Mouse (Mus musculus) adrenal gland (tissue): ENCODE data around the gene Endog.

Experiments used
- intact Hi-C: fragments of 180-260 bp; cut with DNase I; formaldehyde crosslinking; loops from one replicate; pipeline ENCODE4 v1.15.1; 2025

The Endog gene

DNA sequence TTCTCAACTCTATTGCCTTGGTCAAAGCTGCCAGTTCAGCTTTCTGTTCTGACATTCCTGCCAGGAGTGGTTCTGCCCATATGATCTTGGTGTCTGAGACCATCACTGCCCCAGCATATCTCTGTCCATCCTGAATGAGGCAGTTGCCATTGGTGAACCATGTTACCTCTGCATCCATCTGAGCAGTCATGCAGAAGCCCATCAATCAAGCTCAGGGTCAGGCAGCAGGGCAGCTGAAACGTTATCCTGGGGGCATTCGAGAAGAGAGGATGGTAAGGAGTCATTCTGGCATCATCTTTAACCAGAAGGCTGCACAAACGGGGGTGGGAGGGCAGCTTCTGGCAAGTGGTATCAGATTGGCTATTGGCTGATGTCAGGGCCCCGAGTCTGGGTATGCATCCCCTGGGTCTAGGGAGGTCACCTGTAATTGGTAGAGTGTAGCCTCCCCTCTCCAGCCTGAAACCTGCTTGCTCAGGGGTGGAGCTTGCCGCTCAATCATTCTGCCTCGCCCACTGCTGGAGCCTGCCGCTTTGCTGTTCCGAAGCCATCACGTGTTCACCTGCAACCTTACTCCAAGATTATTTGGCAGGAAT, 6.9 kb upstream of the Endog start:
- intact Hi-C loops, result loop anchor here (5.0 kb wide), 1 partner anchor 37 kb away; no protein-coding TSS in a partner anchor

DNA sequence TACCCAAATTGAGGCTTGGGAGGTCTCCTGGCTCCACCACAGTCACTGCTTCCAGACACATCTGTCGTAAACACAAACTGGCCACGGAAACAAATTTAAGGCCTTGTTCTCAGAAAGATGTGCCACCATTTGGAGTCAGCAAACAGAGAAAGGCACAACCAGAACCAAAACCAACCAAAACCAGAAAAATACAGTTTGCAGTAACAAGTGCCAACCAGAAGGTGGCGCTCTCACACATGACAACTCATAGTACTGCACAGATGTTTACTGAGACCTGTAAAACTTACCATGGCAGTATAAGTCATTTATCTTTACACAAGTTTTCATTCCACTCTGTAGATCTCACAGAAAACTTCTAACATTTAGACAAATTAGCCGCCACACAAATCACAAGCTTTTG, 4.6 kb upstream of the Endog start:
- intact Hi-C loops, result no loop called here

GRCm38 (mm10) chr2:30171997-30172382, 697 bp downstream of the Endog start:
- intact Hi-C loops, result loop anchor here (10.0 kb wide), 1 partner anchor 63 kb away; the partner anchor contains the start of gene Lrrc8a

DNA sequence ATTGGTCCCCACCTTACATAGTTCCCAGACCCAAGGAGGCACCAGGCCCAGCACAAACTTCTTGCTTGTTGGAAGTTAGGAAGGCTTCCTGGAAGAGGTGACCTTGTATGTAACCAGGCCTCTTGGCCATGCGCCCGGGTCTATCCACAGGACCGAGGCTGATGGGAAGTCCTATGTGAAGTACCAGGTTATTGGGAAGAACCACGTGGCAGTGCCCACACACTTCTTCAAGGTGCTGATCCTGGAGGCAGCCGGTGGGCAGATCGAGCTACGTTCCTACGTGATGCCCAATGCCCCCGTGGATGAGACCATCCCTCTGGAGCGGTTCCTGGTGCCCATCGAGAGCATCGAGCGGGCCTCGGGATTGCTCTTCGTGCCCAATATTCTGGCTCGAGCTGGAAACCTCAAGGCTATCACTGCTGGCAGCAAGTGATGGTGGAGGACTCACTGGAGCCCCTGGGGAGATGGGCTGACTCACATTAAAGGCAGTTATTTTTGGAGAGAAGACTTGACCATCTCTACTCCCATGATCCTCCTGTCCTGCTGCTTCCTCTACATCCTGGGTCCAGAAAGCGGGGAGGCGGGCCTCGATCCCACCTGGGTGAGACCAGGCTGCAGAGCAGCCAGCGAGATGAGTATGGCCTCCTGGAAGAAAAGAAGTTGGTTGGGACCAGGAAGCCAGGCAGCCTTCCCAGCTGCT, 2.4 kb downstream of the Endog start:
- intact Hi-C loops, result loop anchor here (10.0 kb wide), 1 partner anchor 61 kb away; the partner anchor contains the start of gene Lrrc8a

- intact Hi-C loops, result loop anchor here (5.0 to 10.0 kb wide), 2 partner anchors 59 to 96 kb away; partner anchors contain the start of gene Lrrc8a
Observed at GRCm38 (mm10) chr2:30175897-30176296, 4.6 kb downstream of the Endog start.

DNA sequence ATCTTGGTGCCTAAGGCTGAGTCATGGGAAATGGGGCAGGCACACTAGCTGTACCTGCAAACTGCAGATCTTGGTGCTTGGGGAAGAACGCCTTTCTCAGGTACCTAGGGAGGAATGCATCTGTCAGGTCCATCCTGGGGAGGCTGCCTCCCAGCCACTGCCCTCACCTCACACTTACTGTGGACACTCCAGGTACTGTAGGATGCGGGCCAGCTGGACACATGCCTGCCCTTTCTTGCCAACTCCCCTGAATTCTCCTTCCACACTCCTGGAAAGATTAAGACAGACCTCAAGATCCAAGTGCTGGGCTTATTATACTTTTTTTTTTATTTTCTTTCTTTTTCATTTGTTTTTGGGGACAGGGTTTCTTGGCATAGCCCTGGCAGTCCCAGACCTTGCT, 5.3 kb downstream of the Endog start:
- intact Hi-C loops, result loop anchor here (5.0 to 10.0 kb wide), 2 partner anchors 58 to 96 kb away; partner anchors contain the start of gene Lrrc8a

GRCm38 (mm10) chr2:30177700-30178675, 6.7 kb downstream of the Endog start, which contains the start of gene Spout1:
Spout1 (minus strand) TSS chr2:30178459.
- intact Hi-C loops, result loop anchor here (5.0 to 10.0 kb wide), 2 partner anchors 57 to 94 kb away; partner anchors contain the start of gene Lrrc8a

GRCm38 (mm10) chr2:30178711-30179110, 7.4 kb downstream of the Endog start:
- intact Hi-C loops, result loop anchor here (5.0 to 10.0 kb wide), 2 partner anchors 56 to 94 kb away; partner anchors contain the start of gene Lrrc8a

DNA sequence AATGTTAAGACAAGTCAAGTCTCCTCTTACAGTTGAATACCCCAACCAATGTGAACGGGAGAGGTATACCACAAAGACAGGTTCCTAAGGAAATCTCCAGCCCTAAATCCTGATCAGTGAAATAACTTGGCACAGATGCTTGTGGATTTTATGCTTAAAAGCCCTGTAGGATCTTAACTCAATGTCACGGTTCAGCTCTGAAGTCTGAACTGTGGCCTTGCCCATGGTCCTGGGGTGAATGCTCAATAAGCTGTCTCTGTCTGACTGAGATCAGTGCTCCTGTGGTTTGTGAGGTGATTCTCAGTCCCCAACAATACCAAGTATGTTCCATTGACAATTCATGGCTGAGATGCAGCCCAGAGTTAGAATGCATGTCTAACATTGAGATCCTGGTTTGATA, 11.1 kb downstream of the Endog start:
- intact Hi-C loops, result no loop called here

- intact Hi-C loops, result no loop called here
Observed at GRCm38 (mm10) chr2:30183721-30184120, 12.4 kb downstream of the Endog start.

GRCm38 (mm10) chr2:30185276-30185675, 14.0 kb downstream of the Endog start:
- intact Hi-C loops, result no loop called here

- intact Hi-C loops, result no loop called here
Observed at GRCm38 (mm10) chr2:30185681-30186080, 14.4 kb downstream of the Endog start.

- intact Hi-C loops, result no loop called here
Observed at GRCm38 (mm10) chr2:30191790-30192580, 20.7 kb downstream of the Endog start.

DNA sequence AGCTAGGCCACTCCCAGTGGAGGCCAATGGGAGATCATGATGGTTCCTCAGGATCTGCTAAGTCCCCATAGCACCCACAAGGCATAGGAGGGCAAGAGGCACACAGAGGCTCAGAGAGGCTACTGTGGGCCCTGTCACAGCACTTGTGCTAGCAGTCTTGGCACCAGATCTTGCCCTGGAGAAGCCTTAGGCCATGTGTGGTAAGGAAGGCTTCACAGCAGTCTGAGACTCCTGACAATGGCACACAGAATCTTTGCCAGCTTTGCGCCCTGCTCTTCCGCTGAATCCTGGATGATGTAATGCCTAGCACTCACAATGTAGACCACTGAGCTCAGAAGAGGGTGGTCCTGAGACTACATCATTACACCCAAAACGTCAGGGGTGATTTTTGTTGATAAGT, 23.4 kb downstream of the Endog start:
- intact Hi-C loops, result no loop called here

DNA sequence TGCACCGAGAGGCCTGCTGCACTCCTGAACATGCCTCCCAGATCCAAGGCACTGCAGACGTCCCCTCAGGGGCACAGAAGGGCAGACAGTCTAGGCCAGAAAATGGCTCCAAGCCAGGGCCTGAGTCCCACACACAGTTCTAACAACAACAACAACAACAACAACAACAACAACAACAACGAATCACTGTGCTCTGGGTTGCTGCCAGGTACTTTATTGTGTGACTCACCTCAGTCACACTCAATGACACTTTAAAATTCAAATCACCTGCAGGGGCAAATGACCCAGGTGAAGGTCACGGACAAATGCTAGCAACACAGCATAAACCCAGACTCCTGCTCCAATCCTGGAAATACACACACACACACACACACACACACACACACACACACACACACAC, 26.7 kb downstream of the Endog start:
- intact Hi-C loops, result no loop called here

DNA sequence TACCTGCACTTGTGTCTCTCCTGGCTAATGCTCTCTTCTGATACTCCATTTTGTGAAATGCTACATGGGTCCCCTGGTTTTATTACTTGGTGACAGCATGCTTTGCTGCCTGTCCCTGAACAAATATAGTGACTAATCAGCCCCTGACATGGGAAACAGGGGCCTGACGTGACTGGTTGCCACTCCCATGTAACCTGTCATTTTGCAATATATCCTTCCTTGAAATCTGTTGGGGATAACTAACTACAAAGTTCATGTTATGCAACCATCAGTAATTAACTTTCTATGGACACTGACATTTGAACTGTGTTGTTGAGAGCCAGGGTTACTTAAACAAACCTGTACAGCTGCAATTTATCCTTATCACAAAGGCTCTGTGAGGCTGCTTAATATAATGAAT, 28.7 kb downstream of the Endog start:
- intact Hi-C loops, result no loop called here

DNA sequence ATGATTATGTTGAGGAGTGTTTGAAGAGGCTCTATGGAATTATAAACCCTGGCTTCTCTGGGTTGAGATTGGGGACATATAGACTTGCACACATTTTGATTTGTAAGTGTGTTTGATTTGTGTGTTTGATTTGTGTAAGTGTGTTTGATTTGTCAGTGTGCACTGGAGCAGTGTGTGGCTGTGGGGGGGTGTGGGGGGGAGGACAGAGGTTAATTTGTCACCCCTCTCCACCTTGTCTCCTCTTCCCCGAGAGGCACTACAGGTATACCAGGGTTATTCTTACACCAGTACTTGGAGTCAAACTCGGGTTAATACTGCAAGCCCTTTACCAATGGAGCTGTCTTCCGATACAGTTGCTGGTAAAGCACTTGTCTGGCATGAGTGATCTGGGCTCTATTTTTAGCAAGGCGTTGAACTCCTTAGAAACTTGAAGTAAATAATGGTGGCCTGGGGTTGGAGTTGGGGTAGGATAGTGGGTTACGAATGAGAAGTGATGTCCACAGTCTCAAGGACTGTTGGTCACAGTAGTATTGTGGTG, 29.2 kb downstream of the Endog start:
- intact Hi-C loops, result no loop called here

- intact Hi-C loops, result no loop called here
Observed at GRCm38 (mm10) chr2:30203439-30203838, 32.1 kb downstream of the Endog start.

- intact Hi-C loops, result no loop called here
Observed at GRCm38 (mm10) chr2:30205255-30205628, 33.9 kb downstream of the Endog start.

DNA sequence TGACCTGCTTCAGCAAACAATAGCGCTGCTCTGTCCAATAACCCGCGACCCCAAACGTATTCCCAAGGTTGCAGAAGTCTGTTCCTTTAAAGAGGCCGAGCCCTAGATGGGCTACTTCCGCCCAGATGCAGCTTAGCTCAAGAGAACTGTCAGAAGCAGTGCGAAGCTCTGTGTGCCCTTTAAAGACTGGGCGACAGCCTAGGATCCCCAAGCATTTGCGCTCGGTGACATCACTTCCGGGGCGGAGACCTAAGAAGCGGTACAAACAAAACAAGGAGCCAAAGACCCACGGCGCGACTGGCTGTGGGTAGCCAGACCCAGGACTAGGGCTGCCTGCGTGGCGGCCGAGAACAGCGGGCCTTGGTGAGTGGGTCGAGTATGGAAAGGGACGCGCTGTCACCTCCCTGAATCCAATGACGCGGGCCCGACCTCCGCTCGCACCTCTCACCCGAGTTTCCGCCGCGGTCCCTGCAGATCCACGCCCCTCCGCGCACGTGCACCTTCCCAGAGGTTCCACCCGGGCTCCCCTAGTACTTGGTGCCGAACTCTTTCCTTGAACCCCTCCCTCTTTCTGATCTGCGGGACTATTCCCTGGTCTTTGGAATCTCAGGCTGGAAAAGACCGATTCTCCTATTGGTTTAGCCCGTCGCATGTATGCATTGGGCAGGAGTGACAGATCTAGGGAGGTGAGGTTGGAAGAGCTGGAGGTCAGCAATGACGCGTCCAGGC, 34.5 kb downstream of the Endog start, which contains the start of gene Kyat1:
Gene Kyat1, minus strand, starts transcription at position 219 of the 729 bp plus-strand sequence.
- intact Hi-C loops, result no loop called here
